Mouse (Mus musculus) hindbrain, embryonic 15.5 days (tissue): Measurements from ENCODE around the gene Mef2a. TPM values are rescaled to one million over a fixed set of nuclear protein-coding genes. Genes with fewer than 3 reads are reported as not detected.

Source experiments
- ATAC-seq: fragments of 200-750 bp; cut with Nextera tagmentation; 2 replicates; pipeline ENCODE4 v1.8.0; 2017; ENCODE audit warnings: low read depth, moderate number of reproducible peaks, moderate TSS enrichment; ENCODE audit not compliant: low FRiP score
- H3K27ac ChIP-seq: fragments of 300-500 bp; sonication (generic); replicated peaks from 2 replicates; pipeline ENCODE4 v1.5.1; 2015; ENCODE audit warnings: mild to moderate bottlenecking, inconsistent platforms
- H3K27me3 ChIP-seq: fragments of 300-500 bp; sonication (generic); 2 replicates; pipeline ENCODE4 v1.6.1; 2015; ENCODE audit warnings: control low read depth, inconsistent platforms
- H3K36me3 ChIP-seq: fragments of 300-500 bp; sonication (generic); 2 replicates; pipeline ENCODE4 v1.6.1; 2015; ENCODE audit warnings: control low read depth, inconsistent platforms
- H3K4me1 ChIP-seq: fragments of 300-500 bp; sonication (generic); replicated peaks from 2 replicates; pipeline ENCODE4 v1.6.1; 2015; ENCODE audit warnings: control low read depth, inconsistent platforms
- H3K4me2 ChIP-seq: fragments of 300-500 bp; sonication (generic); 2 replicates; pipeline ENCODE4 v1.6.1; 2015; ENCODE audit warnings: moderate library complexity, mild to moderate bottlenecking, inconsistent platforms
- H3K4me3 ChIP-seq: fragments of 300-500 bp; sonication (generic); 2 replicates; pipeline ENCODE4 v1.5.1; 2015; ENCODE audit warnings: mild to moderate bottlenecking, inconsistent platforms
- H3K9ac ChIP-seq: fragments of 300-500 bp; sonication (generic); 2 replicates; pipeline ENCODE4 v1.6.1; 2015; ENCODE audit warnings: inconsistent platforms
- H3K9me3 ChIP-seq: fragments of 300-500 bp; sonication (generic); 2 replicates; pipeline ENCODE4 v1.6.1; 2016; ENCODE audit warnings: control low read depth, inconsistent platforms
- WGBS: fragments of 180-500 bp; shearing (Covaris S2); methylation state at CpG from one replicate; pipeline ENCODE4 v1.1.7; 2015; 5-methylcytosine and 5-hydroxymethylcytosine counted together
- polyA plus RNA-seq: library from polyadenylated mRNA; unstranded; fragments of >200 nt; fragmentation: Nextera tagmentation; extraction: Ambion mirVana; gene quantifications from 2 replicates; pipeline ENCODE4 v1.2.1, GENCODE M21; 2015

Mef2a gene
- 35.0 and 38.9 TPM in 2 replicates for polyA plus RNA-seq

DNA sequence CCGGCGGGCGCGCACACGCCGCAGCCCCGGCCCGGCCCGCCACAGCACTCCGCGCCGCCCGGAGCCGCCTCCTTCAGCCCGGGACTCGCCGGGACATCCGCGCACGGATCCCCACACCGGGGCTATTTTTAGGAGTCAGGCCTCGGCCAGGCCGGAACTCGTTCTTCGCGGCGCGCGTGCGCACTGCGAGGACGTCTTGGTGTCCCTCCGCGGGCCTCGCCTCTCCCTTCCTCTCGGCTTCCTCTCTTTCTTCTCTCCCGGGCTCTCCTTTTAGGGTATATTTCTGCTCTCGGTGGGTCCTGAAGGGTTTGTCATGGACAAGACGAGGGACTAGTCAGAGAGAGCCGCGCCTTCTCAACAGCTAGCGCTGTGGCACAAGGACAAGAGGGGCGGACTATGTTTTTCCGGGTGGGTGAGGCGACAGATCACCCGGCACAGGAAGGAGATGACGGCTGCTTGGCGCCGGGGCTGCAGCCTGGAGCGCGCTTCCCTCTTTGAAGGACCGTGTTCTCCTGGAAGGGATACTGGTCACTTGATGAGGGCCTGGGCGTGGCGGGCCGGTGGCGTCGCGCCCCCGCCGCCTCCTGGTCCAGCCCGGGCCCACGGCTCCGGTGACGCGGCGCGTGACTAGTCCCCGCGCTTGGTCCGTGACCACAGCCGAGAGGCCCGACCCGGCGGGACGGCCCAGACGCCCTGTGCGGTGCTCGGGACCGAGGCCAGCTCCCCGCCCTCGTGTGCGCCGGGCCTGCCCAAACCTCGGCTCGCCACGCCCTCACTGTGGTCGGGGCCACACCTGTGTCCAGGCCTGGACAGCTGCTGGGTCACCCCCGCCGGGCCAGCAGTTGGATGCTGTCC is at the start of gene Mef2a:
Mef2a (minus strand) TSS at position 130 of the 855 bp plus-strand sequence.
- H3K4me3 ChIP-seq, result peak within 1 kb of the TSS; percentile 96
- WGBS, result under 1% methylated on average over 88 of the region's 89 CpGs
- H3K4me1 ChIP-seq, result peaks cover 22% of the 10 kb centered on the region
- no peaks in the 10 kb centered on the region for H3K9me3 ChIP-seq
- no peaks in the 10 kb centered on the region for H3K27me3 ChIP-seq
- no peaks in the 10 kb centered on the region for H3K36me3 ChIP-seq
- H3K4me2 ChIP-seq, result peak within 1 kb of the TSS; percentile 96
- ATAC-seq, result peak; percentile 93
- H3K9ac ChIP-seq, result peak within 1 kb of the TSS; percentile 100
- H3K27ac ChIP-seq, result peak within 1 kb of the TSS; percentile 100

DNA sequence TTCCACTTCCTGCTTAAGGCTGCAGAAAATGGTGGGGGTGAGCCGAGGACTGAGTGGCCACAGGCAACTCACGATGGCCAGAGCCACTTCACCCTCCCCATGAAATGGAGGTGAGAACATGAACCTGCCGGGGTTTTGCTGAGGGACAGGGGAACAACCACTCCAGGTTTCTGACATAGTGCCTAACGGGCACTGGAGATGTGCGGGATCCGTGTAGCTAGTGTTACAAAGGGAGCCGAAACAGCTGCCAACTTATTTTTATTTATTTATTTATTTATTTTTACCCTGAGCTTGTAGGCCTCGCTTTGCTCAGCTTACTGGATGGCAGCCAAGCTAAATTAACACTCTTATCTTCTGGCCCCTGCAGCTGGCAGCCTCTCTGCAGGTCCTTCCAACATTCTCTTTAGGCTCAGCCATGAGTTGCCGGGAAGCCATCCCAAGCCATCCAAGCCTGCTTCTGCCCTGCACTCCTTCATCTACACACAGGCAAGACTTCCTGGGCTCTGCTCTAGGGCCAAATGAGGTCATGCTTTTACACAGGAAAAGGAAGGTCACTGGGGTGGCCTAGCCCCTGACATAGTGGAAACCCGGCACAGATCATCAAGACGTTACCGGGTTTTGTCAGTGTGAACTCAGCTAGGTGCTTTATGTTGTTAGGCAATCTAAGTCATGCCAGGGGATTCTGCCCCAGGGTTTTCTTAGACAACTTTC is 49.0 kb upstream of the Mef2a start:
- ATAC-seq, result peak; percentile 76; the same call in 1 of the 2 replicates
- H3K4me1 ChIP-seq, result peaks cover 16% of the 10 kb centered on the region
- H3K27me3 ChIP-seq, result no peaks in the 10 kb centered on the region
- H3K4me3 ChIP-seq, result no peak overlapping the region
- H3K27ac ChIP-seq, result peak overlapping the region; percentile 55; the same call in 1 of the 2 replicates
- no peak overlapping the region for H3K9ac ChIP-seq
- no peaks in the 10 kb centered on the region for H3K9me3 ChIP-seq
- no peaks in the 10 kb centered on the region for H3K36me3 ChIP-seq
- 56% methylated on average over 12 of the region's 12 CpGs for WGBS
- H3K4me2 ChIP-seq, result no peak overlapping the region

DNA sequence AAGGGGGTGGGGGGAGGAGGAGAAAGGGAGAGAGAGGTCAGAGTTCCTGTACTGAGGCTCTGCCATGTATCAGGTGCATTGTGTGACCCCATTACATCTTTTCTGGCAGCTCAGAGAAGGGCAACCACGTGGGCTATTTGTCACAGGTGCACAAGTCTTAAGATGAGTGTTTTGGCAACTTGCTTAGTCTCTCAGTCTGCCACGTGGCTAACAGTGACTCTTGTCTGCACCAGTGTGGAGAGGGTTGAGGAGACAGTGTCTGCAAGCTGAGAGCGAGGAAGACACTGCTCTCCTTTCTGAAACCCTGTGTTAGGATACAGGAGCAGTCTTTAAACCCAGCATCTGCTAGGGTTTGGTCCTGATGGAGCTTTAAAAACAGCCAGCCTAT is 48.4 kb upstream of the Mef2a start:
- 61% methylated on average over 3 of the region's 3 CpGs for WGBS
- no peak overlapping the region for H3K9ac ChIP-seq
- H3K4me3 ChIP-seq, result no peak overlapping the region
- H3K27ac ChIP-seq, result peak overlapping the region; percentile 55; the same call in 1 of the 2 replicates
- H3K27me3 ChIP-seq, result no peaks in the 10 kb centered on the region
- no peaks in the 10 kb centered on the region for H3K36me3 ChIP-seq
- peaks cover 16% of the 10 kb centered on the region for H3K4me1 ChIP-seq
- no peaks in the 10 kb centered on the region for H3K9me3 ChIP-seq
- no peak overlapping the region for H3K4me2 ChIP-seq
- peak; percentile 27; the same call in 1 of the 2 replicates for ATAC-seq

DNA sequence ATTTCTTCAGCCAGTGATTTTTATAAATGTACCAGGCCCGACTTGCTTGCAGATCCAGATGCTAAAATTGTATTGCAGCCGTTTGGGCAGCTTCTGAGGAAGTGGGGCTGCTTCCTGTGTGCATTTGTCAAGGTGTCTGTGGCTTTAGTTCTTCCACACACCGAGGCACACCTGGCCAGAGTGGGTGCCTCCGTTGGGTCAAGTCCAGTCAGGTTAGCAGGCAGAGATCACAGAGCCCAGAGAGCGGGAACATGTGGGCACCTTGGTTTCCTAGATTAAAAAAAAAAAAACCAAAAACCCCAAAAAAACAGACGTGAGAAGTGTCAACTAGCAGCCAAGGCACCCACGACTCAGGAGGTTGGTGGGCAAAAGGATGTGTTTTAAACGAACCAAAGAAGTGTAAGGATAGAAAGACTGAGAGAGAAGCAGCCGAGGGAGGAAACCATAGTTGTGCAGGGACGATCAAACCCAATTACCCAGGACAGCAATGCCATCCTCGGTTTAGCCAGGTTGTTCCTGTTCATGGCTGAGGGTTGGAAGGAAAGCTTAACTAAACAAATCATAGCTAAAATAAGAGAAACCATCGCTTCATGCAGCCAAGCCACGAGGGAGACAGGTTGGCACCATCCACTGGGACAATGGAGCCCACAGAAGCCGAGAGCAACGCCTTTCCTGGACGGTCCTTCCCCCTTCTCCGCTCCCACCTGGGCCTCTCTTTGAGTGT is 47.1 kb upstream of the Mef2a start:
- no peak overlapping the region for H3K9ac ChIP-seq
- 86% methylated on average over 17 of the region's 17 CpGs for whole genome bisulfite sequencing
- H3K27me3 ChIP-seq, result no peaks in the 10 kb centered on the region
- no peak for ATAC-seq
- no peak overlapping the region for H3K4me3 ChIP-seq
- H3K4me2 ChIP-seq, result no peak overlapping the region
- H3K9me3 ChIP-seq, result no peaks in the 10 kb centered on the region
- peaks cover 16% of the 10 kb centered on the region for H3K4me1 ChIP-seq
- no peaks in the 10 kb centered on the region for H3K36me3 ChIP-seq
- no peak overlapping the region for H3K27ac ChIP-seq

DNA sequence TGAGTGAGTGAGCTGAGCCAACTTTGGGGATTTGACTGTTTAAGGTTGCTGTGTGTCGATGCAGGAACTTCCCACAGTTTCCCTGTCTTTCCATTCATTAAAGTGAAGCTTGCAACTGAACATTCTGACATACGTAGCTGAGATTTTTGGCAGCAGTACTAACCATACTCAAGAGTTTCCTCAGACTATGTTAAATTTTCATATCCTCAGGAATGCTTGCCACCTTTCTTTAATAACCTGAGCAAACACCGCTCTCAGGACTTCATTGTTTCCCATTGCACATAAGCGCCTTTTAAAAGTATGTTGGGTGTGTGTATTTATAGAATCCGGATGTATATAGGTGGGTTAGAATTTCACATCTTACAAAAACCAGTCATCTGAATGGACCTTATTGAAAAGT is 45.5 kb upstream of the Mef2a start:
- no peaks in the 10 kb centered on the region for H3K9me3 ChIP-seq
- no peak overlapping the region for H3K4me2 ChIP-seq
- H3K36me3 ChIP-seq, result no peaks in the 10 kb centered on the region
- peaks cover 16% of the 10 kb centered on the region for H3K4me1 ChIP-seq
- no peak overlapping the region for H3K4me3 ChIP-seq
- H3K9ac ChIP-seq, result no peak overlapping the region
- 95% methylated on average over 5 of the region's 5 CpGs for WGBS
- H3K27me3 ChIP-seq, result no peaks in the 10 kb centered on the region
- no peak overlapping the region for H3K27ac ChIP-seq
- no peak for ATAC-seq

DNA sequence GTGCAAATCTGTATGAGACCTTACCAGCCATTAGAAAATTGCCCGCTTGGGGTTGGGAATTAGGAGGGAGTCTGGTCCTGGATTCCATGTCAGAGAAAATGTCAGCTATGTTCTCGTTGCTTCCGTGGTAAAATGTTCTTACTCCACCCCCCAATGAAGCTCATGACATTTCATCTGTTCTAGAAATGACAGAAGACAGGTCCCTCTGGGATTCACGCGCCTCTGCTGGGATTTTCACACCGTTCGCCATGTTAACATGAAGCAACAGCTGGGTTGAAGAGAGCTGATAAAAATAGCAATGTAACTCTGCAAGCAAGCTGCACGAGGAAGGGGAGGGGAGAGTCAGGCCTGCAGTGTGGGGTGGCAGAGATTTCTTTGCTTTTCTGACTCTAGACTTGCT is 42.1 kb upstream of the Mef2a start:
- no peak for ATAC-seq
- Histone ChIP-seq H3K36me3 (no peaks in the 10 kb centered on the region), H3K4me1 (no peaks in the 10 kb centered on the region), H3K9ac (no peak overlapping the region), H3K27ac (no peak overlapping the region), H3K4me3 (no peak overlapping the region), H3K9me3 (no peaks in the 10 kb centered on the region), H3K4me2 (no peak overlapping the region), H3K27me3 (no peaks in the 10 kb centered on the region)
- WGBS, result 74% methylated on average over 8 of the region's 8 CpGs

DNA sequence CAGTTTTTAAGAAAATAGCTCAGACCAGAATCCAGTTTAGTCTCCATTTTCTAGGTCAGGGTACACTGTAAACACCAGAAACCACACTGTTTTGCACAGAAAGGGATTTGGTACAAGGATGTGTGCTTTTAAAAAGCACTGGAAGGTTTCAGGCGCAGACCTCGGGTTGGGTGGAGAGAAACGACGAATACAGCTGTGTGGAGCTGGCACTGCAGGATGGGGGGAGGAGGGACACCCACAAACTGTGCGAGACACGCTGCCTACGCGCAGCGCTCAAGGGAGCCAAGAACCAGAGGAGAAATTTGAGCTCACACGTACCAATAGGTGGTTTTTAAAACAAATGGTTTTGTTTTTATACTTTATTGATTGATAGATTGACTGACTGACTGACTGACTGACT is 40.0 kb upstream of the Mef2a start:
- H3K4me2 ChIP-seq, result no peak overlapping the region
- H3K9me3 ChIP-seq, result no peaks in the 10 kb centered on the region
- no peaks in the 10 kb centered on the region for H3K4me1 ChIP-seq
- no peak overlapping the region for H3K4me3 ChIP-seq
- no peak overlapping the region for H3K27ac ChIP-seq
- no peaks in the 10 kb centered on the region for H3K27me3 ChIP-seq
- H3K9ac ChIP-seq, result no peak overlapping the region
- WGBS, result 88% methylated on average over 10 of the region's 10 CpGs
- H3K36me3 ChIP-seq, result no peaks in the 10 kb centered on the region
- no peak for ATAC-seq

DNA sequence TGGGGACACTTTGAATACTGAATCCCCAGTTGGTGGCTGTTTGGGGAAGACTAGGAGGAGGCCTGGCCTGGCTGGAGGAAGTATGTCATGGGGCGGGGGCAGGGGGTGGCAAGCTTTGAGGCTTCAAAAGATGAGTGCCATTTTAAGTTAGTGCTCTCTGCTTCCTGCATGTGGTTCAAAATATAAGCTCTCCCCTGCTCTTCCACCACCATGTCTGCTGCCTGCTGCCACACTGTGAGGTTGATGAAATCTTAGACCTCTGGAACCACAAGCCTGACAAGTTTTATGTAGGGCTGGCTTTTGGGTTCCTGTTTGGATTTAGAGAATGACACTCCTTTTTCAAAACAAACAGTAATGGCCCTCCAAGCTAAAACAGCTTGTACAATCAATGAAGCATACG is 34.4 kb upstream of the Mef2a start:
- H3K4me2 ChIP-seq, result no peak overlapping the region
- no peak overlapping the region for H3K27ac ChIP-seq
- H3K9ac ChIP-seq, result no peak overlapping the region
- ATAC-seq, result no peak
- no peaks in the 10 kb centered on the region for H3K4me1 ChIP-seq
- H3K9me3 ChIP-seq, result no peaks in the 10 kb centered on the region
- no peaks in the 10 kb centered on the region for H3K36me3 ChIP-seq
- no peak overlapping the region for H3K4me3 ChIP-seq
- no peaks in the 10 kb centered on the region for H3K27me3 ChIP-seq
- WGBS, result 87% methylated on average over 2 of the region's 2 CpGs

DNA sequence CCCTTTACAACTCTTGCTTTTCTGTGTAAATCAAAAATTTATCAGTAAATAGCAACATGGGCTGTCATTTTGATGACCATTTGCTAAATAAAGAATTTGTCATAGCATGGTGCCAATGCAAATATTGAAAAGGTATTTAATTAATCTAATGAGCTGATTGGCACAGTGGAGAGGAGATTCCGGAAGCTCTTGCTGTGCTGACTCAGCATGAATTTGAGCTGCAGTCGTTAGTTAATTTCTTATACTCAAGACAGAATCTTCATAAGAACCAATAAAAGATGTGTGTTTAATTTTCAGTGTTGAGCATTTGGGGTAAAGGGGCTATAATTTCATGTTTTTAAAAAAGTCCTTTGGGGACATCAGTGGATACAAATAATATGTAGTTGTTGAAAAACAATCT is 31.5 kb upstream of the Mef2a start:
- Histone ChIP-seq H3K36me3 (no peaks in the 10 kb centered on the region), H3K27ac (no peak overlapping the region), H3K9ac (no peak overlapping the region), H3K4me2 (no peak overlapping the region), H3K9me3 (no peaks in the 10 kb centered on the region), H3K4me3 (no peak overlapping the region), H3K4me1 (no peaks in the 10 kb centered on the region), H3K27me3 (no peaks in the 10 kb centered on the region)
- 67% methylated on average over 2 of the region's 2 CpGs for WGBS
- no peak for ATAC-seq

DNA sequence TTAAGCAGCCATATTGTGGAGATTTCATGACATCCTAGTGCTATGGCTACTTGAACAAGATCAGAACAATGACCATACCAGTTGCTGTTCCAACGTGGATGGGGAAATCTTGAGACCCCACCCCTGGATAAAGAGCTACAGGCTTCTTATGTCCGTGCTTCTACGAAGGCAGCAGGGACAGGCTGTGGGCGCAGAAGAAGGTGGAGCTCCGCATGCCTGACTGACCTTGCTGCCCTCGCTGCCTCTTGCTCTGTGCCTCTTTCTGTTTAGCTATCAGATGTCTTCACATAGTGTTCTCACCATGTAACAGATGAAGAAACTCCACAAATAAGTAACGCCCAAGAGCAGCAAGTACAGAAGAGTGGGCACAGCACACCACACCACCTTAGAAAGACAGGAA is 29.7 kb upstream of the Mef2a start:
- ATAC-seq, result no peak
- Histone ChIP-seq H3K4me3 (no peak overlapping the region), H3K27ac (no peak overlapping the region), H3K27me3 (no peaks in the 10 kb centered on the region), H3K9me3 (no peaks in the 10 kb centered on the region), H3K9ac (no peak overlapping the region), H3K36me3 (no peaks in the 10 kb centered on the region), H3K4me1 (no peaks in the 10 kb centered on the region), H3K4me2 (no peak overlapping the region)
- 79% methylated on average over 7 of the region's 7 CpGs for WGBS

DNA sequence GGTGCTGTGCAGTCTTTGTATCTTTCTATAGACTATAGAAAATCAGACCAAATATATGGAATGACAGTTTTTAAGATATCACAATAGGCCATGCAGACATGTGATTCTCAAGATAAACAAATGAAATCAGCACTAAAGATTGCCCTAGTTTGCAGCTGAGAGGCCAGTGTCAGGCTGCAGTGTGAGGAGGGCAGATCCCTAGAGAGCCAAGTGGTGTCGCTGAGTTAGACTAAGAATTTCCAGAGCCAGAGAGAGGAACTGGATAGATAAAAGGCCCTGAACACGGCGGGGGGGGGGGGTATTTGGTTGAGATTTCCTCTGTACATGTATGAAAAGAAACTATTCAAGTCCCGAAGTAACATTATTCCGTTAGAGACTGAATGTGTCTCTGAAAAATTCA is 28.7 kb upstream of the Mef2a start:
- no peaks in the 10 kb centered on the region for H3K36me3 ChIP-seq
- no peak overlapping the region for H3K9ac ChIP-seq
- no peak overlapping the region for H3K27ac ChIP-seq
- H3K4me1 ChIP-seq, result no peaks in the 10 kb centered on the region
- no peak overlapping the region for H3K4me2 ChIP-seq
- 58% methylated on average over 5 of the region's 5 CpGs for WGBS
- no peaks in the 10 kb centered on the region for H3K9me3 ChIP-seq
- no peak for ATAC-seq
- no peak overlapping the region for H3K4me3 ChIP-seq
- H3K27me3 ChIP-seq, result no peaks in the 10 kb centered on the region

DNA sequence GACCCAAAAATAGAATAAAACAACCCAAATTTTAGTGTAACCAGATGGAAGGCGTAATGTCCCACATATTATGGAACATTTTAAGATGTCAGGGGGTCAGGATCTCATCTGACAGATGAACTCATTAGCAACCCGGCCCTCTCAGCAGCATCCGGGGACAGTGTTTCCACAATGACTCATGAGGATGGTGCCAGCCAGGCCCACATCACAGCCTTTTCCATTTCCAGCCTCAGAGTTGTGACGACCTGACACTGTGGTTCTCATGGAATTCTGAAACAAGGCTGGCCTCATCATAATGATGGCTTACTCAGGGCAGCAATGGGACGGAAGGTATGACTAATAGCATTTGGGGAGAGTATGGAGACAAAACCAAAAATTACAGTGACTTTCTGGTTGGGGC is 18.1 kb upstream of the Mef2a start:
- H3K4me3 ChIP-seq, result no peak overlapping the region
- H3K9me3 ChIP-seq, result no peaks in the 10 kb centered on the region

More for the DNA sequence above, 18.1 kb upstream of the Mef2a start:
- Histone ChIP-seq H3K9ac (no peak overlapping the region), H3K4me1 (no peaks in the 10 kb centered on the region), H3K4me2 (no peak overlapping the region), H3K27me3 (no peaks in the 10 kb centered on the region), H3K27ac (no peak overlapping the region), H3K36me3 (no peaks in the 10 kb centered on the region)
- 70% methylated on average over 5 of the region's 5 CpGs for WGBS
- ATAC-seq, result no peak
